Mouse (Mus musculus) heart, postnatal 0 days (tissue): ENCODE measurements around the gene Hpd.

ENCODE experiments used
- CTCF ChIP-seq: IDR thresholded peaks from 2 replicates; pipeline ENCODE4 v1.5.1; 2016; ENCODE audit warnings: antibody characterized with exemption, control low read depth, low read depth
- EP300 ChIP-seq: IDR thresholded peaks from 2 replicates; pipeline ENCODE4 v1.6.1; 2016; ENCODE audit warnings: antibody characterized with exemption, low read depth

- TF ChIP-seq CTCF = no peak
- no peak for TF ChIP-seq EP300
These were observed 12.3 kb upstream of the Hpd start for GRCm38 (mm10) chr5:123194856-123195255.
